Mouse (Mus musculus) erythroblast, embryonic 14.5 days (primary cell): Measurements from ENCODE around the gene Hyal5. TPM values are rescaled to one million over a fixed set of nuclear protein-coding genes. Genes with fewer than 3 reads are reported as not detected.

ENCODE experiments used
- H3K27me3 ChIP-seq: 2 replicates; pipeline ENCODE4 v1.6.1; 2012; ENCODE audit warnings: inconsistent platforms; ENCODE audit not compliant: control insufficient read depth
- H3K36me3 ChIP-seq: 2 replicates; pipeline ENCODE4 v1.6.1; 2012; ENCODE audit warnings: mild to moderate bottlenecking, inconsistent platforms; ENCODE audit not compliant: control insufficient read depth
- H3K4me1 ChIP-seq: 2 replicates; pipeline ENCODE4 v1.6.1; 2012; ENCODE audit warnings: inconsistent platforms; ENCODE audit not compliant: control insufficient read depth
- H3K4me3 ChIP-seq: replicated peaks from 2 replicates; pipeline ENCODE3; 2012; ENCODE audit warnings: moderate library complexity, mild to moderate bottlenecking, inconsistent platforms
- H3K9me3 ChIP-seq: 2 replicates; pipeline ENCODE4 v1.6.1; 2012; ENCODE audit warnings: low read length, inconsistent platforms, mixed read lengths; ENCODE audit not compliant: control insufficient read depth
- GATA1 ChIP-seq: IDR thresholded peaks from 2 replicates; pipeline ENCODE4 v1.6.1; 2012; ENCODE audit warnings: low read length, inconsistent platforms, mixed read lengths
- TAL1 ChIP-seq: IDR thresholded peaks from 3 replicates; pipeline ENCODE4 v1.6.1; 2012; ENCODE audit warnings: low read length, inconsistent platforms, mixed read lengths
- polyA plus RNA-seq: library from polyadenylated mRNA; stranded (reverse); fragments of >175 nt; gene quantifications from 2 replicates; pipeline ENCODE4 v1.2.3, GENCODE M21; 2012

The Hyal5 gene
- polyA plus RNA-seq, result not detected in 2 replicates

GRCm38 (mm10) chr6:24857697-24858096, at the start of gene Hyal5:
Hyal5 (plus strand) TSS chr6:24857997.
- Histone ChIP-seq H3K27me3 (no peaks in the 10 kb centered on the region), H3K9me3 (no peaks in the 10 kb centered on the region), H3K4me3 (no peak within 1 kb of the TSS), H3K4me1 (no peaks in the 10 kb centered on the region), H3K36me3 (no peaks in the 10 kb centered on the region)
- TF ChIP-seq TAL1, result no peak
- TF ChIP-seq GATA1, result no peak

GRCm38 (mm10) chr6:24822070-24822469, 35.7 kb upstream of the Hyal5 start:
- Histone ChIP-seq H3K36me3 (no peaks in the 10 kb centered on the region), H3K27me3 (no peaks in the 10 kb centered on the region), H3K9me3 (peaks cover 3% of the 10 kb centered on the region; the same call in 1 of the 2 replicates), H3K4me1 (no peaks in the 10 kb centered on the region), H3K4me3 (no peak overlapping the region)
- TF ChIP-seq GATA1 (no peak), TAL1 (no peak)

GRCm38 (mm10) chr6:24860320-24860719, 2.5 kb downstream of the Hyal5 start:
- Histone ChIP-seq H3K36me3 (no peaks in the 10 kb centered on the region), H3K9me3 (no peaks in the 10 kb centered on the region), H3K27me3 (no peaks in the 10 kb centered on the region), H3K4me3 (no peak overlapping the region), H3K4me1 (no peaks in the 10 kb centered on the region)
- TF ChIP-seq TAL1 (no peak), GATA1 (no peak)

- H3K27me3 ChIP-seq, result no peaks in the 10 kb centered on the region
- H3K36me3 ChIP-seq, result no peaks in the 10 kb centered on the region
- H3K9me3 ChIP-seq, result no peaks in the 10 kb centered on the region
- no peaks in the 10 kb centered on the region for H3K4me1 ChIP-seq
- no peak overlapping the region for H3K4me3 ChIP-seq
- TF ChIP-seq GATA1 (no peak), TAL1 (no peak)
These were observed 5.9 kb downstream of the Hyal5 start for GRCm38 (mm10) chr6:24863649-24864048.

GRCm38 (mm10) chr6:24894146-24894873, 36.5 kb downstream of the Hyal5 start:
- Histone ChIP-seq H3K27me3 (no peaks in the 10 kb centered on the region), H3K9me3 (no peaks in the 10 kb centered on the region), H3K36me3 (no peaks in the 10 kb centered on the region), H3K4me1 (no peaks in the 10 kb centered on the region), H3K4me3 (no peak overlapping the region)
- no peak for TF ChIP-seq TAL1
- TF ChIP-seq GATA1, result no peak

GRCm38 (mm10) chr6:24894874-24895183, 37.0 kb downstream of the Hyal5 start:
- no peaks in the 10 kb centered on the region for H3K9me3 ChIP-seq

GRCm38 (mm10) chr6:24905101-24905500, 47.3 kb downstream of the Hyal5 start:
- no peaks in the 10 kb centered on the region for H3K9me3 ChIP-seq
- H3K36me3 ChIP-seq, result no peaks in the 10 kb centered on the region
- H3K27me3 ChIP-seq, result no peaks in the 10 kb centered on the region
- no peaks in the 10 kb centered on the region for H3K4me1 ChIP-seq
- no peak overlapping the region for H3K4me3 ChIP-seq
- TF ChIP-seq TAL1, result no peak
- TF ChIP-seq GATA1, result no peak

More at GRCm38 (mm10) chr6:24894874-24895183, 37.0 kb downstream of the Hyal5 start:
- no peak overlapping the region for H3K4me3 ChIP-seq
- no peak for TF ChIP-seq TAL1
- TF ChIP-seq GATA1, result no peak
- H3K36me3 ChIP-seq, result no peaks in the 10 kb centered on the region
- H3K4me1 ChIP-seq, result no peaks in the 10 kb centered on the region
- H3K27me3 ChIP-seq, result no peaks in the 10 kb centered on the region

GRCm38 (mm10) chr6:24907824-24908223, 50.0 kb downstream of the Hyal5 start:
- Histone ChIP-seq H3K4me1 (no peaks in the 10 kb centered on the region), H3K27me3 (no peaks in the 10 kb centered on the region), H3K9me3 (no peaks in the 10 kb centered on the region), H3K36me3 (no peaks in the 10 kb centered on the region), H3K4me3 (no peak overlapping the region)
- TF ChIP-seq GATA1, result no peak
- TF ChIP-seq TAL1, result no peak

- Histone ChIP-seq H3K27me3 (no peaks in the 10 kb centered on the region), H3K36me3 (no peaks in the 10 kb centered on the region), H3K4me1 (no peaks in the 10 kb centered on the region), H3K4me3 (no peak overlapping the region), H3K9me3 (no peaks in the 10 kb centered on the region)
- TF ChIP-seq GATA1 (no peak), TAL1 (no peak)
These were observed 52.4 kb downstream of the Hyal5 start for GRCm38 (mm10) chr6:24910016-24910727.

GRCm38 (mm10) chr6:24910728-24911105, 52.9 kb downstream of the Hyal5 start:
- Histone ChIP-seq H3K9me3 (no peaks in the 10 kb centered on the region), H3K4me3 (no peak overlapping the region), H3K27me3 (no peaks in the 10 kb centered on the region), H3K4me1 (no peaks in the 10 kb centered on the region), H3K36me3 (no peaks in the 10 kb centered on the region)
- TF ChIP-seq GATA1 (no peak), TAL1 (no peak)
